Mouse (Mus musculus) olfactory bulb, adult 2 months (tissue): ENCODE measurements around the gene Gm49661. TPM values are rescaled to one million over a fixed set of nuclear protein-coding genes. Genes with fewer than 3 reads are reported as not detected.

ENCODE experiments used
- H3K27ac ChIP-seq: fragments of 200-500 bp; 2 replicates; pipeline ENCODE4 v1.5.1; 2012; ENCODE audit warnings: low read depth, low read length; ENCODE audit not compliant: insufficient read depth
- H3K4me1 ChIP-seq: fragments of 200-500 bp; 2 replicates; pipeline ENCODE4 v1.6.1; 2012; ENCODE audit warnings: low read length; ENCODE audit not compliant: control insufficient read depth, insufficient read depth
- H3K4me3 ChIP-seq: fragments of 200-500 bp; 2 replicates; pipeline ENCODE4 v1.5.1; 2012; ENCODE audit warnings: mild to moderate bottlenecking, low read depth, low read length, moderate library complexity; ENCODE audit not compliant: insufficient read depth
- CTCF ChIP-seq: fragments of 200-500 bp; IDR thresholded peaks from 2 replicates; pipeline ENCODE4 v1.5.1; 2012; ENCODE audit warnings: low read depth, mild to moderate bottlenecking, low read length, moderate library complexity; ENCODE audit not compliant: insufficient read depth
- POLR2A ChIP-seq: fragments of 200-500 bp; IDR thresholded peaks from 2 replicates; pipeline ENCODE4 v1.6.1; 2012; ENCODE audit warnings: mild to moderate bottlenecking, low read depth, low read length, moderate library complexity; ENCODE audit not compliant: insufficient read depth
- WGBS: fragments of 180-500 bp; shearing (Covaris S2); methylation state at CpG from one replicate; pipeline ENCODE4 v1.1.7; 2018; 5-methylcytosine and 5-hydroxymethylcytosine counted together
- polyA plus RNA-seq: library from polyadenylated mRNA; stranded (reverse); fragments of >200 nt; gene quantifications from 2 replicates; pipeline ENCODE4 v1.2.4, GENCODE M21; 2012; ENCODE audit warnings: low replicate concordance; ENCODE audit not compliant: missing spikeins, insufficient read depth, insufficient read length

The Gm49661 gene
- polyA plus RNA-seq, 1 experiment = not detected

- peak within 1 kb of the TSS; percentile 83 for H3K4me3 ChIP-seq
- TF ChIP-seq CTCF (no peak), POLR2A (peak; percentile 100)
- peak within 1 kb of the TSS; percentile 95 for H3K27ac ChIP-seq
- peaks cover 25% of the 10 kb centered on the region for H3K4me1 ChIP-seq
- under 1% methylated on average over 63 of the region's 63 CpGs for WGBS
These were observed 9.2 kb upstream of the Gm49661 start, which contains the start of gene Junb for GRCm38 (mm10) chr8:84978248-84978940. TSS of gene Junb (minus strand) at chr8:84978718.

GRCm38 (mm10) chr8:84977435-84978247 lies 8.4 kb upstream of the Gm49661 start:
- Histone ChIP-seq H3K4me1 (peaks cover 25% of the 10 kb centered on the region), H3K27ac (peak overlapping the region; percentile 92), H3K4me3 (peak overlapping the region; percentile 83)
- TF ChIP-seq POLR2A = no peak
- TF ChIP-seq CTCF = no peak
- under 1% methylated on average over 70 of the region's 70 CpGs for WGBS

- peak overlapping the region; percentile 83 for H3K4me3 ChIP-seq
- no peak for TF ChIP-seq CTCF
- WGBS = under 1% methylated on average over 25 of the region's 25 CpGs
- peak overlapping the region; percentile 92 for H3K27ac ChIP-seq
- peaks cover 25% of the 10 kb centered on the region for H3K4me1 ChIP-seq
These were observed 7.7 kb upstream of the Gm49661 start for GRCm38 (mm10) chr8:84976763-84977434.

GRCm38 (mm10) chr8:84976031-84976762 lies 7.0 kb upstream of the Gm49661 start:
- under 1% methylated on average over 61 of the region's 61 CpGs for WGBS
- TF ChIP-seq CTCF (no peak), POLR2A (peak; percentile 65)
- peak overlapping the region; percentile 92 for H3K27ac ChIP-seq
- peak overlapping the region; percentile 83 for H3K4me3 ChIP-seq
- H3K4me1 ChIP-seq = peaks cover 26% of the 10 kb centered on the region

GRCm38 (mm10) chr8:84975434-84975833 lies 6.2 kb upstream of the Gm49661 start:
- no peak for TF ChIP-seq POLR2A
- TF ChIP-seq CTCF = peak; percentile 66
- peak overlapping the region; percentile 76 for H3K27ac ChIP-seq
- H3K4me1 ChIP-seq = peaks cover 27% of the 10 kb centered on the region
- WGBS = 38% methylated on average over 7 of the region's 7 CpGs
- no peak overlapping the region for H3K4me3 ChIP-seq

- no peak for TF ChIP-seq CTCF
- no peak for TF ChIP-seq POLR2A
- peaks cover 22% of the 10 kb centered on the region for H3K4me1 ChIP-seq
- WGBS = 74% methylated on average over 8 of the region's 8 CpGs
- H3K27ac ChIP-seq = no peak overlapping the region
- no peak overlapping the region for H3K4me3 ChIP-seq
These were observed 5.4 kb upstream of the Gm49661 start for GRCm38 (mm10) chr8:84974543-84975142.

- no peak overlapping the region for H3K4me3 ChIP-seq
- H3K27ac ChIP-seq = no peak overlapping the region
- 39% methylated on average over 4 of the region's 4 CpGs for WGBS
- TF ChIP-seq POLR2A (no peak), CTCF (no peak)
- peaks cover 19% of the 10 kb centered on the region for H3K4me1 ChIP-seq
These were observed 4.7 kb upstream of the Gm49661 start for GRCm38 (mm10) chr8:84973803-84974542.
